Mouse (Mus musculus) common myeloid progenitor, adult 5-6 weeks (primary cell): Measurements from ENCODE around the gene Ugp2. TPM values are rescaled to one million over a fixed set of nuclear protein-coding genes. Genes with fewer than 3 reads are reported as not detected.

ENCODE experiments used
- ATAC-seq: replicated peaks from 2 replicates; pipeline ENCODE4 v1.8.0; 2016; ENCODE audit warnings: low read depth, mild to moderate bottlenecking, moderate TSS enrichment, inconsistent platforms; ENCODE audit not compliant: poor library complexity, severe bottlenecking
- total RNA-seq: library from RNA; stranded (forward); fragments of 200-1000, 187-1606 nt; gene quantifications from 2 replicates; pipeline ENCODE4 v1.2.3, GENCODE M21; 2017

Gene Ugp2
- total RNA-seq, 1 experiment from 2014 or later: 37.9 TPM

- no peak for ATAC-seq
Observed at GRCm38 (mm10) chr11:21339088-21339487, 31.9 kb downstream of the Ugp2 start.

GRCm38 (mm10) chr11:21337855-21338254, 33.1 kb downstream of the Ugp2 start:
- no peak for ATAC-seq

- no peak for ATAC-seq
Observed at GRCm38 (mm10) chr11:21332639-21333295, 38.2 kb downstream of the Ugp2 start.

GRCm38 (mm10) chr11:21328141-21328540, 42.9 kb downstream of the Ugp2 start:
- no peak for ATAC-seq

GRCm38 (mm10) chr11:21327486-21327885, 43.5 kb downstream of the Ugp2 start:
- ATAC-seq: no peak

GRCm38 (mm10) chr11:21326770-21327169, 44.2 kb downstream of the Ugp2 start:
- ATAC-seq: no peak

- no peak for ATAC-seq
Observed at GRCm38 (mm10) chr11:21325781-21326180, 45.2 kb downstream of the Ugp2 start.

GRCm38 (mm10) chr11:21322349-21322748, 48.7 kb downstream of the Ugp2 start:
- 0 out of 2 replicates have a peak, but pooled peaks have one; percentile 36 for ATAC-seq

GRCm38 (mm10) chr11:21321577-21321976, 49.4 kb downstream of the Ugp2 start:
- 0 out of 2 replicates have a peak, but pooled peaks have one; percentile 22 for ATAC-seq

GRCm38 (mm10) chr11:21313922-21314657, 56.9 kb downstream of the Ugp2 start:
- ATAC-seq: no peak

GRCm38 (mm10) chr11:21309516-21309915, 61.5 kb downstream of the Ugp2 start:
- no peak for ATAC-seq

- peak; percentile 73; the same call in 1 of the 2 replicates for ATAC-seq
Observed at GRCm38 (mm10) chr11:21308119-21308518, 62.9 kb downstream of the Ugp2 start.

GRCm38 (mm10) chr11:21307078-21307668, 63.8 kb downstream of the Ugp2 start:
- no peak for ATAC-seq

GRCm38 (mm10) chr11:21303619-21304018, 67.4 kb downstream of the Ugp2 start:
- no peak for ATAC-seq

GRCm38 (mm10) chr11:21295486-21295885, 75.5 kb downstream of the Ugp2 start:
- ATAC-seq: no peak

- peak; percentile 78 for ATAC-seq
Observed at GRCm38 (mm10) chr11:21288153-21288552, 82.8 kb downstream of the Ugp2 start.

GRCm38 (mm10) chr11:21286391-21286790, 84.6 kb downstream of the Ugp2 start:
- ATAC-seq: 0 out of 2 replicates have a peak, but pooled peaks have one; percentile 39

- ATAC-seq: no peak
Observed at GRCm38 (mm10) chr11:21276151-21276550, 94.8 kb downstream of the Ugp2 start.
